Mouse (Mus musculus) CH12.LX (cell line): ENCODE results near the gene Copg2.

Experiments
- BHLHE40 ChIP-seq: IDR thresholded peaks from 2 replicates; pipeline ENCODE4 v1.6.1; 2011; ENCODE audit warnings: mild to moderate bottlenecking, low read depth, low read length, improper control_type of control experiment
- CHD2 ChIP-seq: IDR thresholded peaks from 2 replicates; pipeline ENCODE4 v1.6.1; 2011; ENCODE audit warnings: low read length, improper control_type of control experiment
- CTCF ChIP-seq, 2 experiments: IDR thresholded peaks in 1 of 2; conservative IDR thresholded peaks in 1 of 2; 2 replicates each; pipeline ENCODE4 v1.5.1; 2011 to 2012; ENCODE audit warnings: low read depth in 2 of 2, low read length in 2 of 2, improper control_type of control experiment in 1 of 2, inconsistent platforms in 1 of 2, mild to moderate bottlenecking in 1 of 2, moderate library complexity in 1 of 2
- ETS1 ChIP-seq: conservative IDR thresholded peaks from 2 replicates; pipeline ENCODE4 v1.6.1; 2012; ENCODE audit warnings: low read depth, mild to moderate bottlenecking, inconsistent platforms, low read length, improper control_type of control experiment, moderate library complexity
- MAZ ChIP-seq: IDR thresholded peaks from 2 replicates; pipeline ENCODE4 v1.6.1; 2012; ENCODE audit warnings: low read depth, mild to moderate bottlenecking, inconsistent platforms, low read length, improper control_type of control experiment, moderate library complexity
- MEF2A ChIP-seq: IDR thresholded peaks from 2 replicates; pipeline ENCODE4 v1.6.1; 2014; ENCODE audit warnings: low read depth, mild to moderate bottlenecking, inconsistent platforms, low read length, improper control_type of control experiment, borderline replicate concordance
- NRF1 ChIP-seq: IDR thresholded peaks from 2 replicates; pipeline ENCODE4 v1.6.1; 2014; ENCODE audit warnings: low read depth, mild to moderate bottlenecking, inconsistent platforms, low read length, improper control_type of control experiment, moderate library complexity
- POLR2A ChIP-seq: IDR thresholded peaks from 2 replicates; pipeline ENCODE4 v1.6.1; 2011; ENCODE audit warnings: low read depth, mild to moderate bottlenecking, improper control_type of control experiment, low read length
- POLR2AphosphoS2 ChIP-seq: IDR thresholded peaks from 2 replicates; pipeline ENCODE4 v1.6.1; 2011; ENCODE audit warnings: low read depth, low read length, improper control_type of control experiment
- SMC3 ChIP-seq: IDR thresholded peaks from 2 replicates; pipeline ENCODE4 v1.6.1; 2011; ENCODE audit warnings: low read depth, low read length, improper control_type of control experiment
- TBP ChIP-seq: conservative IDR thresholded peaks from 2 replicates; pipeline ENCODE4 v1.6.1; 2011; ENCODE audit warnings: low read depth, low read length, improper control_type of control experiment
- TCF12 ChIP-seq: IDR thresholded peaks from 2 replicates; pipeline ENCODE4 v1.6.1; 2014; ENCODE audit warnings: low read depth, mild to moderate bottlenecking, inconsistent platforms, low read length, improper control_type of control experiment
- ZKSCAN1 ChIP-seq: IDR thresholded peaks from 2 replicates; pipeline ENCODE4 v1.6.1; 2012; ENCODE audit warnings: low read depth, inconsistent platforms, low read length, improper control_type of control experiment, borderline replicate concordance
- ZNF384 ChIP-seq: IDR thresholded peaks from 2 replicates; pipeline ENCODE4 v1.6.1; 2012; ENCODE audit warnings: low read depth, low read length, improper control_type of control experiment, inconsistent platforms

- TF ChIP-seq POLR2A (no peak), ETS1 (no peak), CTCF (conservative IDR thresholded peaks at IDR 0.05 in 1 of 2, IDR thresholded peaks at IDR 0.05 in 1 of 2; ENCODE audit: low read depth in 2 of 2, low read length in 2 of 2) (no peak), ZNF384 (no peak), MEF2A (no peak), NRF1 (no peak), SMC3 (no peak), ZKSCAN1 (no peak), BHLHE40 (no peak), POLR2AphosphoS2 (no peak), MAZ (no peak), TCF12 (no peak), CHD2 (no peak), TBP (no peak)
These were observed 3.5 kb downstream of the Copg2 start for GRCm38 (mm10) chr6:30893081-30893480.
